In genomic region chr1:76866304-76866968, GRCm38 (mm10) we compare ENCODE assay signal across 8 mouse cellular contexts.
DNase-seq lines count a peak whose midpoint lies in the region; ATAC-seq and TF ChIP-seq lines count a peak whose summit lies in the region.
"Had no signal": no experiment of that assay in that cellular context is flagged by ENCODE, and none has a peak within 500 bp of the region (broad histone marks: within the 10 kb centered on the region; RNA-seq: fewer than 3 reads in every experiment).

No protein-coding gene starts in this region.

- H3K9ac ChIP-seq in hindbrain, embryonic 16.5 days (ENCODE audit: low read depth, low read length): no peak overlapping the region
- H3K9ac ChIP-seq in limb, embryonic 14.5 days (ENCODE audit: low read depth, low read length, severe bottlenecking): 0 out of 2 replicates have a peak overlapping the region, but pooled peaks have one; percentile 28
- H3K9ac ChIP-seq: neural tube, embryonic 13.5 days had no signal

- 0 out of 2 replicates have a peak overlapping the region, but pooled peaks have one; percentile 12 for H3K4me2 ChIP-seq in hindbrain, embryonic 16.5 days (ENCODE audit: low read length)
- peak overlapping the region; percentile 28 for H3K4me2 ChIP-seq in limb, embryonic 14.5 days (replicated peaks; ENCODE audit: low read depth, low read length, severe bottlenecking)
- H3K4me2 ChIP-seq: neural tube, embryonic 13.5 days had no signal

- no peaks in the 10 kb centered on the region for H3K36me3 ChIP-seq in hindbrain, embryonic 16.5 days (ENCODE audit: control insufficient read depth, insufficient read depth, low read length)
- H3K36me3 ChIP-seq in limb, embryonic 14.5 days (ENCODE audit: control insufficient read depth, insufficient read depth, low read length): no peaks in the 10 kb centered on the region
- H3K36me3 ChIP-seq: neural tube, embryonic 13.5 days had no signal

- 66% methylated on average over 15 of the region's 15 CpGs for WGBS in hindbrain, embryonic 16.5 days
- WGBS in limb, embryonic 14.5 days: 30% methylated on average over 15 of the region's 15 CpGs

- no peaks in the 10 kb centered on the region for H3K4me1 ChIP-seq in hindbrain, embryonic 16.5 days (ENCODE audit: control insufficient read depth, insufficient read depth, low read depth, low read length)
- H3K4me1 ChIP-seq in limb, embryonic 14.5 days (ENCODE audit: control insufficient read depth, insufficient read depth, low read length): peaks cover 11% of the 10 kb centered on the region; the same call in 1 of the 2 replicates
- H3K4me1 ChIP-seq: neural tube, embryonic 13.5 days had no signal

- no peaks in the 10 kb centered on the region for H3K9me3 ChIP-seq in hindbrain, embryonic 16.5 days (ENCODE audit: control insufficient read depth, low read length)
- H3K9me3 ChIP-seq in limb, embryonic 14.5 days (ENCODE audit: control insufficient read depth, low read length): no peaks in the 10 kb centered on the region
- H3K9me3 ChIP-seq: neural tube, embryonic 13.5 days had no signal

- peak in 1 of 2 experiments; percentile 26 for DNase-seq in left cerebral cortex, adult 2 months (ENCODE audit: extremely low spot score in 1 of 2, low spot score in 2 of 2)
- DNase-seq in left cerebral cortex, adult 11 months (ENCODE audit: low spot score): no peak
- peak; percentile 60 for DNase-seq in embryo, embryonic 10 days (ENCODE audit: low spot score)
- DNase-seq in limb, embryonic 14.5 days (ENCODE audit: low spot score): peak; percentile 14
- no peak for DNase-seq in retina, embryonic 14.5 days (ENCODE audit: low spot score)
- no peak for DNase-seq in urinary bladder, postnatal 36 days (ENCODE audit: low spot score in 2 of 2)

- no peak for TF ChIP-seq POLR2A in limb, embryonic 14.5 days (IDR thresholded peaks at IDR 0.05; ENCODE audit: borderline replicate concordance, extremely low read depth, insufficient read depth, insufficient read length)

- H3K4me3 ChIP-seq in left cerebral cortex, adult 2 months: peak overlapping the region; percentile 49
- H3K4me3 ChIP-seq in hindbrain, embryonic 16.5 days (ENCODE audit: low read length): no peak overlapping the region
- H3K4me3 ChIP-seq in limb, embryonic 14.5 days (replicated peaks; ENCODE audit: low read length): peak overlapping the region; percentile 13; the same call in 1 of the 2 replicates
- H3K4me3 ChIP-seq: neural tube, embryonic 13.5 days had no signal

- H3K27ac ChIP-seq in left cerebral cortex, adult 2 months: peak overlapping the region; percentile 72
- no peak overlapping the region for H3K27ac ChIP-seq in hindbrain, embryonic 16.5 days (ENCODE audit: low read depth, low read length)
- no peak overlapping the region for H3K27ac ChIP-seq in limb, embryonic 14.5 days (replicated peaks; ENCODE audit: low read depth, low read length)
- H3K27ac ChIP-seq: neural tube, embryonic 13.5 days had no signal

- intact Hi-C loops in left cerebral cortex, adult 2 months (cut with DNase I): no loop called here

- no peaks in the 10 kb centered on the region for H3K27me3 ChIP-seq in hindbrain, embryonic 16.5 days (replicated peaks; ENCODE audit: control insufficient read depth, insufficient read depth, low read length)
- no peaks in the 10 kb centered on the region for H3K27me3 ChIP-seq in limb, embryonic 14.5 days (ENCODE audit: control insufficient read depth, insufficient read depth, low read length)
- H3K27me3 ChIP-seq: neural tube, embryonic 13.5 days had no signal

- ATAC-seq in hindbrain, embryonic 16.5 days: no peak
- ATAC-seq in limb, embryonic 14.5 days (ENCODE audit: low FRiP score, low read depth): no peak; the same call in 1 of the 2 replicates

- TF ChIP-seq CTCF in left cerebral cortex, adult 2 months (IDR thresholded peaks at IDR 0.05): no peak

Comparison
In these comparisons a context has a peak if more than half of its experiments do, and no peak if none do; other contexts are left out.
1. DNase-seq: peak in embryo, embryonic 10 days (single experiment) and limb, embryonic 14.5 days (single experiment); none in left cerebral cortex, adult 11 months (single experiment), retina, embryonic 14.5 days (single experiment) and urinary bladder, postnatal 36 days (0 of 2).